Mouse (Mus musculus): Measurements from ENCODE around the gene Actb. TPM values are rescaled to one million over a fixed set of nuclear protein-coding genes. Genes with fewer than 3 reads are reported as not detected.
A peak's percentile ranks its signal among the peaks of the same experiment; 100 is the strongest.
"Not testable (repeated sequence)": the region's sequence is repeated elsewhere in the genome, so short reads cannot be mapped to it uniquely, and the experiment has no call there.

Actb gene
- polyA plus RNA-seq, 1 experiment from 2014 or later = 16,801 TPM

DNA sequence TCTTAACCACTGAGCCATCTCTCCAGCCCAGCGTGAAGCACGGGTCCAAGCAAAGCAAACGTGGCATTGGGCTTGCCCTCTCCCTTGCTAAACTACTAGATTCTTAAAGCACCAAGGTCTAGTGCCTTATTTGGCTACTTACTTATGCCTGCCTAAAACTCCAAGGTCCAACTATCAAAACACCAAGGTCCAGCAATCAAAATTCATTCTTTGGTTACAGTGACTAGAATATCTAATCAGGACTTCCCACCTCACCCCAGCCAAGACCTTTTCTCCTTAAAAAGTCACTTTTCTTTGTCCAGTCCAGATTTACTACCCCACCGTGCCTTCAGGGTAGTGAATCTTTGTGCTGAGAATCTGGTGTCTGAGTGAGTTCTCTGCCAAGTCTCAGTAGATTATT is 8.2 kb downstream of the Actb start:
- H3K36me3 ChIP-seq (ENCODE audit: insufficient read depth) = peaks cover 49% of the 10 kb centered on the region
- no peak overlapping the region for H3K9ac ChIP-seq
- DNase-seq = no peak
- TF ChIP-seq CTCF (IDR thresholded peaks at IDR 0.05; ENCODE audit: low read depth) = no peak
- no peaks in the 10 kb centered on the region for H3K9me3 ChIP-seq (ENCODE audit: low read depth, low read length)
- H3K4me3 ChIP-seq (ENCODE audit: low read depth, low read length) = no peak overlapping the region
- no peak for ATAC-seq (ENCODE audit: insufficient read depth)
- no peaks in the 10 kb centered on the region for H3K27me3 ChIP-seq (ENCODE audit: insufficient read depth, low read length)
- 0 out of 2 replicates have a peak, but pooled peaks cover 4% of the 10 kb centered on the region for H3K4me1 ChIP-seq (ENCODE audit: insufficient read depth)
- no peak overlapping the region for H3K27ac ChIP-seq (ENCODE audit: low read depth)
- no peak overlapping the region for H3K4me2 ChIP-seq
- WGBS = 79% methylated on average over 4 of the region's 4 CpGs

DNA sequence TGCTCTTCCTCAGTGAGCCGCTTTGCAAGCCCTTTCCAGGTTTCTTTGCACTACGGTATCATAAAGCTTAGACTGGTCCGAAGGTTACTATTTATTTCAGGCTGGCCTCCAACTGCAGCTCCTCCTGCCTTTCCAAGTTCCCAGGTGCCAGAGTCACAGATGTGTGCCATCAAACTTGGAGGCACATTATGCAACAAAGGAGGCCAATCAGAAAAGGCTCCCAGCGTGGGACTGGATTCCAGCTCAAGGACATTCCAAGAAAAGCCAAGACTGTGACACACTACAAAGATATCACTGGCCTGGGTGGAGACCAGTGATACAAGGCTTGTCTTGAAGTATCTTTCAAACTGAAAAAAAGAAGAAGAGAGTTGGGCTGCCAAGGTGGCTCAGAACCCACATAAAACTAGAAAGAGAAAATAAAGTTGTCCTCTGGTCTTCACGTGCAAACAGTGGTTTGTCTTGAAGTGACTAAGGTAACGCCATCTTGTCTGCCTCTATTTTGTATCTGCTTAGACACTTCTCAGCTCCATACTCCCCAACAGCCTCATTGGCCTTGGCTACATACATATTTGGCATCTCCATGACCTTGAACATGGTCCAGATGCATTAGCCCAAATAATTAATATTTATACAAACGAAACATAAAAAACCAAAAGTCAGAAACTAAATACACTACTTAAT is 8.8 kb downstream of the Actb start:
- ATAC-seq (ENCODE audit: insufficient read depth) (no peak), DNase-seq (no peak)
- Histone ChIP-seq H3K4me1 (ENCODE audit: insufficient read depth) (0 out of 2 replicates have a peak, but pooled peaks cover 4% of the 10 kb centered on the region), H3K27me3 (ENCODE audit: insufficient read depth, low read length) (no peaks in the 10 kb centered on the region), H3K4me3 (ENCODE audit: low read depth, low read length) (no peak overlapping the region), H3K9ac (no peak overlapping the region), H3K9me3 (ENCODE audit: low read depth, low read length) (no peaks in the 10 kb centered on the region), H3K4me2 (no peak overlapping the region), H3K27ac (ENCODE audit: low read depth) (no peak overlapping the region), H3K36me3 (ENCODE audit: insufficient read depth) (peaks cover 43% of the 10 kb centered on the region)
- WGBS = 79% methylated on average over 7 of the region's 7 CpGs
- TF ChIP-seq CTCF (IDR thresholded peaks at IDR 0.05; ENCODE audit: low read depth) = no peak

DNA sequence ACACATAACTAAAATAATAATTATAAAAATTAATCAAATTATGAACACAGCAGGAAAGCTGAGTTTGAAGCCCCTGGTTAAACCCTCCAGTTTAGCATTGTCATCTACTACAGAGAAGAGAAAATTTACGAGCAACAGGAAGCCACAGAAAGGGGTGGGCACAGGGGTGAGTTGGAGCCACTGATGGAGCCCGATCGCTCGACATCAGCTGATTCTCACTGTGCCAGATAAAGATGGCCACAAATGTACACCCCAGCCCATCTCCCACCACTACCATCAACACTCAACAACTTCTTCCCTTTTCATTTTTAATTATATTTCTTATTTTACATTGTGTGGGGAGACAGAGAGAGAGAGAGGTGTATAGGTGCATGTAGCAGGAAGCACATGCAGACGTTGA is 9.8 kb downstream of the Actb start:
- Histone ChIP-seq H3K9me3 (ENCODE audit: low read depth, low read length) (no peaks in the 10 kb centered on the region), H3K27ac (ENCODE audit: low read depth) (no peak overlapping the region), H3K4me2 (no peak overlapping the region), H3K9ac (no peak overlapping the region), H3K4me3 (ENCODE audit: low read depth, low read length) (no peak overlapping the region), H3K36me3 (ENCODE audit: insufficient read depth) (peaks cover 33% of the 10 kb centered on the region), H3K4me1 (ENCODE audit: insufficient read depth) (0 out of 2 replicates have a peak, but pooled peaks cover 4% of the 10 kb centered on the region), H3K27me3 (ENCODE audit: insufficient read depth, low read length) (no peaks in the 10 kb centered on the region)
- DNase-seq = no peak
- 69% methylated on average over 5 of the region's 5 CpGs for WGBS
- no peak for ATAC-seq (ENCODE audit: insufficient read depth)
- no peak for TF ChIP-seq CTCF (IDR thresholded peaks at IDR 0.05; ENCODE audit: low read depth)

DNA sequence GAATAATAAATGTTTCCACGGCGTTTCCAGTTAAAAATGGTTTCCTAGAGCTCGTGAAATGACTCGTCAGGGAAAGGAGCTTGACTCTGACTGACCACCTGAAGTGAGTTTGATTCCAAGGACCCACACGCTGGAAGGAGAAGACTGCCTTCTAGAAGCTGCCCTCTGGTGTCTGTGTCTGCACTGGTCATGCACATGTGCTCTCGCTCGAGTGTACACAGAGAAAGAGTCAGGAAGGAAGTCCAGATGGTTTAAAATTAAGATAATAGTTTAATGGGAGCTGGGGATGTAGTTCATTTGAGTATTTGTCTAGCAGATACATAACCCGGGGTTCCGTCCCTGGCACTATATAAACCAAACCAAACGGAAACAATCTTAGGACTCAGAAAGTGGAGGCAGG is 10.4 kb downstream of the Actb start:
- Histone ChIP-seq H3K9me3 (ENCODE audit: low read depth, low read length) (no peaks in the 10 kb centered on the region), H3K9ac (no peak overlapping the region), H3K27ac (ENCODE audit: low read depth) (no peak overlapping the region), H3K36me3 (ENCODE audit: insufficient read depth) (peaks cover 28% of the 10 kb centered on the region), H3K4me1 (ENCODE audit: insufficient read depth) (0 out of 2 replicates have a peak, but pooled peaks cover 4% of the 10 kb centered on the region), H3K27me3 (ENCODE audit: insufficient read depth, low read length) (no peaks in the 10 kb centered on the region), H3K4me2 (peak overlapping the region; percentile 84; the same call in 1 of the 2 replicates), H3K4me3 (ENCODE audit: low read depth, low read length) (peak overlapping the region; percentile 83; the same call in 1 of the 2 replicates)
- ATAC-seq (ENCODE audit: insufficient read depth) (no peak), DNase-seq (peak; percentile 42)
- 66% methylated on average over 10 of the region's 10 CpGs for WGBS
- TF ChIP-seq CTCF (IDR thresholded peaks at IDR 0.05; ENCODE audit: low read depth) = peak; percentile 24; the same call in 1 of the 2 replicates

DNA sequence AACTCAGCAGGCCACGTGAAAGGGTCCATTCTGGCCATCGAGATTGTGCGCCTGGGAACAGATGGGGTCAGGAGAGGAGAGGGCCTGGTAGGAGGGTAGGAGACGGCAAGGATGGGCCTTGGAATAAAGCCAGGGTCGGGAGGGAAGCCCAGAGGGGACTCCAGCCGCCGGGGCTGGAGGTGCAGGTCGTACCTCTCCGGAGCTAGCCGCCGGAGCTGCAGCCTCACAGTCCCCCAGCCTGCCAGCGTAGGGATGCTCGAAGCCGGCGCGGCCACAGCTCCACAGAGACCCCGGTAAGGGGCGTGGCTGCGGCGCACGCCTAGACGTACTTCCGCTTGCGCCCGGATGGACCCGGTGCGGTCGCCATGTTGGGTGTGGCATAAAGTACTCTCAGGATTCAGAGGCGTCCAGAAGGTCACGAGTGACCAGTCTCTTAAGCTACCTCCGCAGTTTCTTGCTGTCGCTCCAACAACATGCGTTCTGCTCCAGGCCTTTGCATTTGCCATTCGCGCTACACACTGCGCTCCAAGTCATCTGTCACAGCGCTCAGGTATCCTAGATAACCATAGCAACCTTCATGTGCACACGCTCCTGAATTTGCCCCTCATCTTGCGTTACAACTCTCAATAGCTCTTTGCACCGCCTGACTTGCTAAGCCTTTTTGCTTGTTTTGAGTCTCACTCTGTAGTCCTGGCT is 11.5 kb downstream of the Actb start, which contains the start of gene Fbxl18:
TSS of gene Fbxl18 (minus strand) at position 504 of the 696 bp plus-strand sequence.
- Histone ChIP-seq H3K4me3 (ENCODE audit: low read depth, low read length) (peak within 1 kb of the TSS; percentile 83), H3K27ac (ENCODE audit: low read depth) (peak within 1 kb of the TSS; percentile 73), H3K36me3 (ENCODE audit: insufficient read depth) (peaks cover 17% of the 10 kb centered on the region), H3K4me2 (peak within 1 kb of the TSS; percentile 84), H3K27me3 (ENCODE audit: insufficient read depth, low read length) (no peaks in the 10 kb centered on the region), H3K9ac (peak within 1 kb of the TSS; percentile 66), H3K9me3 (ENCODE audit: low read depth, low read length) (no peaks in the 10 kb centered on the region), H3K4me1 (ENCODE audit: insufficient read depth) (0 out of 2 replicates have a peak, but pooled peaks cover 4% of the 10 kb centered on the region)
- under 1% methylated on average over 40 of the region's 40 CpGs for WGBS
- DNase-seq (peak; percentile 97), ATAC-seq (ENCODE audit: insufficient read depth) (peak; percentile 95)
- no peak for TF ChIP-seq CTCF (IDR thresholded peaks at IDR 0.05; ENCODE audit: low read depth)

DNA sequence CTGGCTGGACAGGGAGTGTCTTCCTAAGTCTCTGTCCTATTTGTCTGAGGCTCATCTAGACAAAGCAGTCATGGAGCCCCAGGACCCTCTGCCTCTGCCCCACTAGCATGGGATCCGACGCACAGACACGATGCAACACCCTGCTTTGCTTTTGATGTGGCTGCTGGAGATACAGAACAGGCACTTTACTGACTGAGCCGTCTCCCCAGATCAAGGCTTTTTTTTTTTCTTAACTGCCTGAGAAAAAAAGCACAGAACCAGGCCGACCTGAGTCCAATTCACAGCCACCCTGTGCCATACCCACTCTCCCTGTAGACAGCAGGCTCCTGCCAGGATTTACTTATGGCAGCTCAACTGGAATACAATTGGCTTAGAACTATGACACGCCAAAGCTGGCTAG is 15.2 kb downstream of the Actb start:
- 66% methylated on average over 6 of the region's 6 CpGs for WGBS
- H3K9me3 ChIP-seq (ENCODE audit: low read depth, low read length) = no peaks in the 10 kb centered on the region
- no peak for TF ChIP-seq CTCF (IDR thresholded peaks at IDR 0.05; ENCODE audit: low read depth)
- H3K27me3 ChIP-seq (ENCODE audit: insufficient read depth, low read length) = no peaks in the 10 kb centered on the region
- H3K4me3 ChIP-seq (ENCODE audit: low read depth, low read length) = no peak overlapping the region
- no peak overlapping the region for H3K4me2 ChIP-seq
- no peak for ATAC-seq (ENCODE audit: insufficient read depth)
- no peak overlapping the region for H3K9ac ChIP-seq
- peaks cover 8% of the 10 kb centered on the region for H3K36me3 ChIP-seq (ENCODE audit: insufficient read depth)
- no peak for DNase-seq
- no peak overlapping the region for H3K27ac ChIP-seq (ENCODE audit: low read depth)
- H3K4me1 ChIP-seq (ENCODE audit: insufficient read depth) = 0 out of 2 replicates have a peak, but pooled peaks cover 4% of the 10 kb centered on the region

DNA sequence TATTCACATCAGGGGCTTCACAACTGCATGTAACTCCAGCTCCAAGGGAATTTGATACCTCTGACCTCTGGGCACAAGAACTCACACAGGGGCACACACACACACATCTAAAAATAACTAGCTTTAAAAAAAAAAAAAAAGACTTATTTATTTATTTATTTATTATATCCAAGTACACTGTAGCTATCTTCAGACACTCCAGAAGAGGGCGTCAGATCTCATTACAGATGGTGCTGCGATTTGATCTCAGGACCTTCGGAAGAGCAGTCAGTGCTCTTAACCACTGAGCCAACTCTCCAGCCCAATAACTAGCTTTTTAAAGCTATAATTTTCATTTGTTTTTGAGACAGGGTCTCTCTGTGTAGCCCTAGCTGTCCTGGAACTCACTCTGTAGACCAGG is 19.0 kb downstream of the Actb start:
- H3K27me3 ChIP-seq (ENCODE audit: insufficient read depth, low read length); H3K4me3 ChIP-seq (ENCODE audit: low read depth, low read length); H3K9ac ChIP-seq; H3K4me1 ChIP-seq (ENCODE audit: insufficient read depth); H3K27ac ChIP-seq (ENCODE audit: low read depth); H3K4me2 ChIP-seq; H3K9me3 ChIP-seq (ENCODE audit: low read depth, low read length); DNase-seq; ATAC-seq (ENCODE audit: insufficient read depth): not testable (repeated sequence)
- H3K36me3 ChIP-seq (ENCODE audit: insufficient read depth) = peaks cover 38% of the 10 kb centered on the region
- WGBS = 92% methylated on average over 3 of the region's 3 CpGs
